Mouse (Mus musculus) kidney, adult 2 months (tissue): ENCODE data around the gene Adh5.

Source experiments
- CTCF ChIP-seq: fragments of 200-500 bp; conservative IDR thresholded peaks from 2 replicates; pipeline ENCODE4 v1.5.1; 2011; ENCODE audit warnings: low read depth, mild to moderate bottlenecking, control low read depth, low read length, moderate library complexity, mixed read lengths; ENCODE audit not compliant: insufficient read depth, insufficient read length
- POLR2A ChIP-seq: fragments of 200-500 bp; IDR thresholded peaks from one replicate; pipeline ENCODE4 v1.6.1; 2011; ENCODE audit warnings: low read depth, low read length, control low read depth

GRCm38 (mm10) chr3:138463137-138463536 lies 20.2 kb downstream of the Adh5 start:
- peak; percentile 62 for TF ChIP-seq CTCF
- no peak for TF ChIP-seq POLR2A
